Mouse (Mus musculus) bone marrow, adult 2 months (tissue): ENCODE measurements around the gene Gm3238.
"Not testable (repeated sequence)": the region's sequence is repeated elsewhere in the genome, so short reads cannot be mapped to it uniquely, and the experiment has no call there.

Source experiments
- CTCF ChIP-seq: fragments of 200-500 bp; IDR thresholded peaks from 2 replicates; pipeline ENCODE4 v1.5.1; 2011; ENCODE audit warnings: low read length, control low read depth; ENCODE audit not compliant: control insufficient read depth, insufficient read depth
- POLR2A ChIP-seq: fragments of 200-500 bp; IDR thresholded peaks from 2 replicates; pipeline ENCODE4 v1.6.1; 2011; ENCODE audit warnings: low read depth, mild to moderate bottlenecking, control low read depth, low read length, borderline replicate concordance; ENCODE audit not compliant: control insufficient read depth

DNA sequence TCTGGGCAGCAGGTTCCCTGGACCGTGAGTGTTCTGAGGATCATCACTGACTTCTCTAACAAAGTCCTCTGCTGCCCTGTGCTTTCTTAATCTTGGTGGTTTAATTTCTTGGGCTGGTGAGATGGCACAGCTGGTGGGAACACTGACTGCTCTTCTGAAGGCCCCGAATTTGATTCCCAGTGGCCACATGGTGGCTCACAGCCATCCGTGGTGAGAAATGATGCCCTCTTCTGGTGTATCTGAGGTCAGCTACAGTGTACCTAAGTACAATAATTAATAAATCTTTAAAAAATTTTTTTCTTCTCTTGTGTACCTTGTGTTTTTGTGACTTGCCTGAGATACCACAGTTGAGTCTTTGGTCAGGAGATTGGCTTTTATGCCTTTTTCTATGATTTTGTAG lies 18.8 kb downstream of the Gm3238 start:
- TF ChIP-seq CTCF, POLR2A: not testable (repeated sequence)
